Mouse (Mus musculus) lung, postnatal 0 days (tissue): ENCODE measurements at regions not wholly inside any gene's neighbourhood (a gene's known extent, or its start where the extent isn't known, plus 50 kb on each side); places are given as distances from the start of the nearest gene placed in this dataset.

Experiments used
- CTCF ChIP-seq: IDR thresholded peaks from 2 replicates; pipeline ENCODE4 v1.5.1; 2016; ENCODE audit warnings: antibody characterized with exemption, mild to moderate bottlenecking
- EP300 ChIP-seq: IDR thresholded peaks from 2 replicates; pipeline ENCODE4 v1.6.1; 2016; ENCODE audit warnings: antibody characterized with exemption, mild to moderate bottlenecking, control low read depth

DNA sequence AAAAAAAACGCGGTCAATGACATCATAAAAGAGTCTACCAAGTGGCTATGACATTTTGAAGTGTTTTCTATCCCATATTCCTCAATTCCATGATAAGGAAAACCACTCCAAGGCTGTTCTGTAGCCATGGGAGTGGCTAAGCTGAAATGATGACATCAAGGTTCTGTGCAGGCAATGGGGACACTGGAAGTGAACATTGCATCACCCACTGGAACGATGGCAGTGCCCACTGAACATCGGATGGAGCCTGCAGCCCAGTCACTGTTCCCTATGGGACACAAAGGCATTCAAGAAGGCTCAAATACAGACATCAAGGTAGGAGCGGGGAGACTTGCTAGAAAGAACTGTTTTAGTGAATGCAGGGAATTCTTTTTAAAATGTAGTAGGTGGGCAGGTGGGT is 410.8 kb downstream of the Cd83 start:
- TF ChIP-seq CTCF (no peak), EP300 (no peak)
